Mouse (Mus musculus): ENCODE measurements at regions not wholly inside any gene's neighbourhood (a gene's known extent, or its start where the extent isn't known, plus 50 kb on each side); places are given as distances from the start of the nearest gene placed in this dataset.
A peak's percentile ranks its signal among the peaks of the same experiment; 100 is the strongest.
"Not testable (repeated sequence)": the region's sequence is repeated elsewhere in the genome, so short reads cannot be mapped to it uniquely, and the experiment has no call there.

DNA sequence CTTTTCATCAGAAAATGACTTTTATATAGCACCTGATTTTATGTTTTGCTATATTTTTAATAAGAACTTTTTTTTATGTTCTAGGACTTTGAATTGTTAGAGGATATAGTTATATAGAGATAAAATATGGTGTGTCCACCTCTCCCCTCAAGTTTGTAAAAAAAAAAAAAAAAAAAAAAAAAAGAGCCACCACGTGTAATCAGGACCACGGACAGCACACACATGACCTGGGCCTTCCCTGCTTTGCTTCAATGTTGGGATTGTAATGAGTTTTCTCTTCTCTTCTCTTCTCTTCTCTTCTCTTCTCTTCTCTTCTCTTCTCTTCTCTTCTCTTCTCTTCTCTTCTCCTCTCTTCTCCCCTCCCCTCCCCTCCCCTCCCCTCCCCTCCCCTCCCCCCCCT, 78.5 kb downstream of the 1700010I14Rik start:
- intact Hi-C loops (cut with DNase I); DNase-seq: not testable (repeated sequence)

DNA sequence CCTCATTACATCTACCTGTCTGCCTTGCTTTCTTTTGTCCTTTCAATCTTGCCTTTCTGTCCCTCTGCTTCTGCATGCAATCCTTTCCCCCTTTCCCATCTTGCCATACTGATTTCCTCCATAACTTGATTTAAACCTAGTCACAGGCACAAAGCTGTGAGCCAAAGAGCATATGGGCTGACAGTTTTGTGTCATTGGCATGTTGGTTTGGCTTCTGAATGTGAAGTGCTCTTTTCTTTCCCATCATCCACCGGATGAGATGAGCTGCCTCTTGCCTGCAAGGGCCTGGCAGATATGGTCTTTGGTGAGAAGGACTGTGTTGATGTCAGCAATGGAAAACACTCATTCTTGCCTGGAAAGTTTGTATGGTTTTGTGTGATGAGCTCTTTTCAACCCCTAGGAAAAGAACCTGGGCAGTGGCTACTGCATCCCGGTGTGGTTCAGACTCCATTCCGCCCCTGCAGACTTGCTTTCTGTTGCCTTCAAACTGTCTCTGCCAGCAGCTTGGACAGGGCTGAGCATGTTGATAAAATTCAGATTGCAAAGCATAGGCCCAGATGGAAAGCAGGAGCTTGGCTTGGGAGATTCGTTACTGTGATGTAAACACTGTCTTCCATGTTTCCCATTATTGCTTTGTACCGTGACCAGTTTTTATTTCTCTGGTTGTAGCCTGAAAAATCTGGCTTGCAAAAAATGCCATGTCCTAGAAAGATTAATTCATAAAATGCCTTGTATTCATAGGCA, 80.9 kb downstream of the 1700010I14Rik start:
- intact Hi-C loops (cut with DNase I), result no loop called here

GRCm38 (mm10) chr17:9083629-9084028, 95.5 kb downstream of the 1700010I14Rik start:
- intact Hi-C loops (cut with DNase I), result no loop called here
- DNase-seq, result no peak

More for the DNA sequence above, 80.9 kb downstream of the 1700010I14Rik start:
- no peak for DNase-seq

- no peak for DNase-seq
- intact Hi-C loops (cut with DNase I), result no loop called here
Observed at GRCm38 (mm10) chr17:9127866-9128265, 139.7 kb downstream of the 1700010I14Rik start.

- DNase-seq, result no peak
- intact Hi-C loops (cut with DNase I), result no loop called here
Observed at GRCm38 (mm10) chr17:9145605-9146223, 157.6 kb downstream of the 1700010I14Rik start.

- no peak for DNase-seq
- intact Hi-C loops (cut with DNase I), result loop anchor here (5.0 kb wide), 1 partner anchor 118 kb away; no protein-coding TSS in a partner anchor
Observed at GRCm38 (mm10) chr17:9150654-9151053, 162.5 kb downstream of the 1700010I14Rik start.

- no peak for DNase-seq
- intact Hi-C loops (cut with DNase I), result no loop called here
Observed at GRCm38 (mm10) chr17:9162148-9162547, 174.0 kb downstream of the 1700010I14Rik start.

GRCm38 (mm10) chr17:9162676-9163075, 174.5 kb downstream of the 1700010I14Rik start:
- intact Hi-C loops (cut with DNase I), result no loop called here
- DNase-seq, result no peak

- intact Hi-C loops (cut with DNase I), result no loop called here
- DNase-seq, result no peak
Observed at GRCm38 (mm10) chr17:9163285-9163684, 175.2 kb downstream of the 1700010I14Rik start.

- no peak for DNase-seq
- intact Hi-C loops (cut with DNase I), result no loop called here
Observed at GRCm38 (mm10) chr17:9164501-9164900, 176.4 kb downstream of the 1700010I14Rik start.

GRCm38 (mm10) chr17:9167161-9167560, 179.0 kb downstream of the 1700010I14Rik start:
- DNase-seq, result peak; percentile 3 to 22
- intact Hi-C loops (cut with DNase I), result loop anchor here (5.0 kb wide), 3 partner anchors 1150 to 1900 kb away; partner anchors contain the start of gene Qk

- DNase-seq, result peak; percentile 4 to 9
- intact Hi-C loops (cut with DNase I), result loop anchor here (2.0 to 5.0 kb wide), 5 partner anchors 587 to 1900 kb away; partner anchors contain the start of gene Qk
Observed at GRCm38 (mm10) chr17:9167571-9168201, 179.6 kb downstream of the 1700010I14Rik start.

DNA sequence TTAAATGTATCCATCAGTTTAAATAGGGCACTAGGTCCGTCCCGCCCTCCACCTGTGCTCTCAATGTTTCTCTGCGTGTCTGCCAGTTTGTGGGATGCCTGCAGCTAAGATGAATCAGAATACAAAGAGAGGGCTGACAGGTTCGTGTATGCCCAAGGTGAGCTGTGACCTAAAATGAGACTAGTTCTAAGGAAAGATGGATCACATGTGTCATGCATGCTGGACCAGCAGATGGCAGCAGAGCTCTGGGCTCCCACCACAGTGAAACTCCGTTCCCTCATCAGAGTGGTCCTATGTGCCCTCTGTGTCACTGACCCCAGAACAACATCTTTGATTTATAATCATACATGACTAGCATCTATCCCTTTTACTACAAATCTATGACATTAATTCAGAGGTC, 180.3 kb downstream of the 1700010I14Rik start:
- peak; percentile 74 to 85 for DNase-seq
- intact Hi-C loops (cut with DNase I), result loop anchor here (2.0 to 5.0 kb wide), 5 partner anchors 586 to 1899 kb away; partner anchors contain the start of gene Qk

DNA sequence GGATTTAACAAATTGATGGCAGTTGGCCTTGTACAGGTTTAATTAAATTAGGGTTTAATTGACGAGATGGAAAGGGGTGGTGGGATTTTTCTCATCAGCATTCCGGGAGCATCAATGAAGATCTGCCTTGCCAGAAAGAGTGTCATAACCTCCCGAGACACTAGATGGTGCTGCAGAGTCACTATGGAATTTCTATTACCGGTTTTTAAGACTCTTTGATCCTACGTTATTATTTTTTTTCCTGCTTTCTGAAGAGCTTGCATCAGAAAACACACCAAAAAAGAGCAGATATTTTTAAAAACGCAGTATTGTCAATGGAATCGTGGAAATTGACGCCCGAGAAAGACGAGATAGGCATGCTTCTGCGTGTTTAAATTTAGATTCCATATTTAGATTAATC, 181.2 kb downstream of the 1700010I14Rik start:
- peak; percentile 64 to 84 for DNase-seq
- intact Hi-C loops (cut with DNase I), result loop anchor here (2.0 to 5.0 kb wide), 5 partner anchors 585 to 1898 kb away; partner anchors contain the start of gene Qk

- intact Hi-C loops (cut with DNase I), result no loop called here
- no peak for DNase-seq
Observed at GRCm38 (mm10) chr17:9197160-9197559, 209.0 kb downstream of the 1700010I14Rik start.

GRCm38 (mm10) chr17:9200386-9200785, 212.3 kb downstream of the 1700010I14Rik start:
- no peak for DNase-seq
- intact Hi-C loops (cut with DNase I), result no loop called here

DNA sequence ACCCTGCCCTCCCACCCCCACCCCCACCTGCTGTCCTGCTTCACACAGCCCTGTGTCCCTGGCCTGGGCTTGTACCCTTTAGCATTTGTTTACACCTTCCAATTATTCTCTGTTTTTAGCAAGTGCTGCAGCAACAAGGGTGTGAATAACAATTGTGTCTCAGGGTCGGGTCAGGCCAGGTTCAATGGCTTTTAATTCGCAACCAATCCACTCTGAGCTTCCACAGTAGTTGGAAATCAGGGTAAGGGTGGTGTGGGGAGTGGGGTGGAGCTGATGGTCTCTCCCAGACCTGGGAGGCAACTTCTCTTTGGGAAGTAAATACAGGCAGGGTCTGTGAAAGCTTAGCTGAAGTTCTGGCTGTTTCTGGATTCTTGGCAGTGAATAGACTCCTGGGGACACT, 214.4 kb downstream of the 1700010I14Rik start:
- no peak for DNase-seq
- intact Hi-C loops (cut with DNase I), result no loop called here

- intact Hi-C loops (cut with DNase I), result no loop called here
- DNase-seq, result no peak
Observed at GRCm38 (mm10) chr17:9210626-9211025, 211.2 kb upstream of the Gm17728 start.

DNA sequence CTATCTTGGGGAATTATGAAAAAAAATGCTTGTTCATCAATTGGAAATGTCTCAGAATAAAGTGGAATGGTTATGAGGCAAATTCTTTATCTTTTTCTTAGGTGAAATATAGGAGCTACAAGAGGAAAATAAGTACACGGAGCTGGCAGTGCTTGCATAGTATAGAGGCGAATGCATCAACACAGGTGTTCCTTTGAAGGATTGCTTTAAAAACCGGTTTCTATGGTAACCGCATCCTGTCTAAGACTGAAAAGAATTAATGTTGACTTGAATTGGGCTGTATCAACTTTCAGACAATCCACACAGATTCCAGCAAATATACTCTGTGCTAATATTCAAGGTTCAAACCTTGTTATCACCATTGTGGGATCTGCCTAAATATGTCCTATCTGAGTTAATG, 198.8 kb upstream of the Gm17728 start:
- DNase-seq, result no peak
- intact Hi-C loops (cut with DNase I), result no loop called here

DNA sequence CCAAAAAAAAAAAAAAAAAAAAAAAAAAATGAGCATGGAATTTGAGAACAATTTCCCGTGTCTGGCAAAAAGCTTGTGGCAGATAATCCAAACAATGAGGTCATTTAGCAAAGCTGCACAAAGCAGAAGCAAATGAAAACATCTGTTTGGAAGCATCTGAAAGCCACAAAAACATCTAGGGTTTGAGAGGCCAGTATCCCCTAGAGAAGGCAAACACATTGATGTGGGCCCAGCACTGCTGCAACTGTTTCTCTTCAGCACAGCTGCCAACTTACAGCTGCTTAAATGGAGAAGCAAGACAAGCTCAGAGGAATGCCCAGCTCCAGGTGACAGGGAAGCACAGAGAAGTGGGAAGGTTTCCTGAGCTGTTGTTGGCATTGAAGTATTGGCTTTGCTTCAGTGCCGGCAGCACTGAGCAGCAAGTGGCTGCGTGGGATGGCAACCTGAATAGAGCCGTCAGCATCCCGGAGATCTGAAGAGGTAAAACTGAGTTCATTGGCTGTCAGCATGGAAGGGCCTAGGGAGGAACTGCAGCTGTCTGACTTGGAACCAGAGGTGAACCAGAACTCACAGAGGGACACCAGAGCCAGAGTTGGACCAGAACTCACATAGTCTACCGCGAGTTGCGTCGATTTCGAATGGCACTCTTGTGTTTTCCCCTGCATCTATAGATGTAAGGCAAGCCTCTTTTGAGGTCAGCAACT, 193.8 kb upstream of the Gm17728 start:
- intact Hi-C loops (cut with DNase I), result no loop called here
- peak; percentile 30 to 39 for DNase-seq

Measured in heart, postnatal 14 days (tissue).